Comparison of ENCODE assay signal across 7 mouse cellular contexts in genomic region chr10:76530922-76531321, GRCm38 (mm10). TPM values are rescaled to one million over a fixed set of nuclear protein-coding genes. Genes with fewer than 3 reads are reported as not detected.
DNase-seq lines count a peak whose midpoint lies in the region; ATAC-seq and TF ChIP-seq lines count a peak whose summit lies in the region.

No protein-coding gene starts in this region.

- 4% methylated on average over 11 of the region's 11 CpGs for WGBS in lung, postnatal 0 days
- WGBS in forebrain, embryonic 12.5 days = 4% methylated on average over 11 of the region's 11 CpGs
- under 1% methylated on average over 11 of the region's 11 CpGs for WGBS in liver, embryonic 12.5 days (ENCODE audit: insufficient replicate concordance)
- WGBS in stomach, embryonic 16.5 days = 0% methylated on average over 11 of the region's 11 CpGs

- no peaks in the 10 kb centered on the region for H3K27me3 ChIP-seq in lung, postnatal 0 days (replicated peaks; ENCODE audit: insufficient read depth, low read length)
- no peaks in the 10 kb centered on the region for H3K27me3 ChIP-seq in forebrain, embryonic 12.5 days
- H3K27me3 ChIP-seq in liver, embryonic 12.5 days (replicated peaks) = no peaks in the 10 kb centered on the region
- H3K27me3 ChIP-seq in stomach, embryonic 16.5 days (ENCODE audit: control insufficient read depth, insufficient read depth, low read length) = no peaks in the 10 kb centered on the region

- H3K9me3 ChIP-seq in lung, postnatal 0 days (ENCODE audit: low read length) = no peaks in the 10 kb centered on the region
- H3K9me3 ChIP-seq in forebrain, embryonic 12.5 days = no peaks in the 10 kb centered on the region
- H3K9me3 ChIP-seq in liver, embryonic 12.5 days (replicated peaks) = no peaks in the 10 kb centered on the region
- no peaks in the 10 kb centered on the region for H3K9me3 ChIP-seq in stomach, embryonic 16.5 days (replicated peaks; ENCODE audit: control insufficient read depth, low read length)

- ATAC-seq in lung, postnatal 0 days = no peak
- ATAC-seq in forebrain, embryonic 12.5 days (ENCODE audit: low FRiP score) = no peak
- ATAC-seq in liver, embryonic 12.5 days = no peak
- no peak for ATAC-seq in stomach, embryonic 16.5 days (ENCODE audit: insufficient read depth, low FRiP score)

- H3K4me2 ChIP-seq in lung, postnatal 0 days (replicated peaks; ENCODE audit: low read depth, low read length) = peak overlapping the region; percentile 76
- peak overlapping the region; percentile 76 for H3K4me2 ChIP-seq in forebrain, embryonic 12.5 days
- H3K4me2 ChIP-seq in liver, embryonic 12.5 days = peak overlapping the region; percentile 96
- peak overlapping the region; percentile 66 for H3K4me2 ChIP-seq in stomach, embryonic 16.5 days (ENCODE audit: low read depth, low read length)

- TF ChIP-seq EP300 in lung, postnatal 0 days (IDR thresholded peaks at IDR 0.05) = no peak

- no peaks in the 10 kb centered on the region for H3K36me3 ChIP-seq in lung, postnatal 0 days (ENCODE audit: insufficient read depth, low read length)
- peaks cover 28% of the 10 kb centered on the region for H3K36me3 ChIP-seq in forebrain, embryonic 12.5 days (replicated peaks)
- peaks cover 29% of the 10 kb centered on the region for H3K36me3 ChIP-seq in liver, embryonic 12.5 days
- H3K36me3 ChIP-seq in stomach, embryonic 16.5 days (ENCODE audit: control insufficient read depth, insufficient read depth, low read length) = no peaks in the 10 kb centered on the region

- peaks cover 4% of the 10 kb centered on the region; the same call in 1 of the 2 replicates for H3K4me1 ChIP-seq in lung, postnatal 0 days (ENCODE audit: insufficient read depth, low read depth, low read length)
- H3K4me1 ChIP-seq in forebrain, embryonic 12.5 days = peaks cover 27% of the 10 kb centered on the region
- H3K4me1 ChIP-seq in liver, embryonic 12.5 days = peaks cover 26% of the 10 kb centered on the region
- H3K4me1 ChIP-seq in stomach, embryonic 16.5 days (ENCODE audit: control insufficient read depth, insufficient read depth, low read length) = peaks cover 10% of the 10 kb centered on the region; the same call in 1 of the 2 replicates

- no peak overlapping the region; the same call in 1 of the 2 replicates for H3K9ac ChIP-seq in lung, postnatal 0 days (replicated peaks; ENCODE audit: low read depth)
- peak overlapping the region; percentile 79 for H3K9ac ChIP-seq in forebrain, embryonic 12.5 days
- H3K9ac ChIP-seq in liver, embryonic 12.5 days = peak overlapping the region; percentile 49
- H3K9ac ChIP-seq in stomach, embryonic 16.5 days (ENCODE audit: low read length) = peak overlapping the region; percentile 81

- no peak overlapping the region for H3K27ac ChIP-seq in lung, postnatal 0 days (ENCODE audit: low read length)
- H3K27ac ChIP-seq in forebrain, embryonic 12.5 days = no peak overlapping the region
- 0 out of 2 replicates have a peak overlapping the region, but pooled peaks have one; percentile 39 for H3K27ac ChIP-seq in liver, embryonic 12.5 days
- H3K27ac ChIP-seq in stomach, embryonic 16.5 days (ENCODE audit: low read length) = no peak overlapping the region

- DNase-seq in lung, postnatal 0 days (ENCODE audit: low spot score) = no peak
- no peak for DNase-seq in lung, postnatal 36 days
- no peak for DNase-seq in layer of hippocampus, adult 9-11 months
- DNase-seq in urinary bladder, postnatal 25 days (ENCODE audit: low spot score) = no peak

- peak overlapping the region; percentile 47 for H3K4me3 ChIP-seq in lung, postnatal 0 days (ENCODE audit: low read depth, low read length)
- H3K4me3 ChIP-seq in forebrain, embryonic 12.5 days (replicated peaks) = peak overlapping the region; percentile 74
- H3K4me3 ChIP-seq in liver, embryonic 12.5 days = peak overlapping the region; percentile 72
- H3K4me3 ChIP-seq in stomach, embryonic 16.5 days (replicated peaks; ENCODE audit: low read length) = peak overlapping the region; percentile 61

- TF ChIP-seq CTCF in lung, postnatal 0 days (IDR thresholded peaks at IDR 0.05) = no peak

RNA-seq across cellular contexts. Expression of gene Lss, which starts 0.5 kb away (rescaled TPM):
- 19.4 and 22.3 TPM in 2 replicates for polyA plus RNA-seq in lung, postnatal 0 days (2015; fragmentation: Nextera tagmentation; extraction: Ambion mirVana)
- polyA plus RNA-seq in forebrain, embryonic 12.5 days (2016; fragmentation: Nextera tagmentation; extraction: Ambion mirVana) = 51.8 and 58.6 TPM in 2 replicates
- polyA plus RNA-seq in liver, embryonic 12.5 days (2016; fragmentation: Nextera tagmentation; extraction: Ambion mirVana) = 51.9 and 53.5 TPM in 2 replicates
- polyA plus RNA-seq in stomach, embryonic 16.5 days (2015; fragmentation: Nextera tagmentation; extraction: Ambion mirVana) = 48.6 and 49.1 TPM in 2 replicates

RNA-seq across cellular contexts. Expression of gene Spatc1l, which starts 31.1 kb away (rescaled TPM):
- not detected in 2 replicates for polyA plus RNA-seq in lung, postnatal 0 days (2015; fragmentation: Nextera tagmentation; extraction: Ambion mirVana)
- not detected in 2 replicates for polyA plus RNA-seq in forebrain, embryonic 12.5 days (2016; fragmentation: Nextera tagmentation; extraction: Ambion mirVana)
- polyA plus RNA-seq in liver, embryonic 12.5 days (2016; fragmentation: Nextera tagmentation; extraction: Ambion mirVana) = not detected in 2 replicates
- 0.21 TPM in 1 of 2 replicates, not detected in the other for polyA plus RNA-seq in stomach, embryonic 16.5 days (2015; fragmentation: Nextera tagmentation; extraction: Ambion mirVana)

RNA-seq across cellular contexts. Expression of gene Ftcd, which starts 44.5 kb away (rescaled TPM):
- polyA plus RNA-seq in lung, postnatal 0 days (2015; fragmentation: Nextera tagmentation; extraction: Ambion mirVana) = 0.07 and 0.14 TPM in 2 replicates
- polyA plus RNA-seq in forebrain, embryonic 12.5 days (2016; fragmentation: Nextera tagmentation; extraction: Ambion mirVana) = not detected in 2 replicates
- 18.3 and 18.6 TPM in 2 replicates for polyA plus RNA-seq in liver, embryonic 12.5 days (2016; fragmentation: Nextera tagmentation; extraction: Ambion mirVana)
- polyA plus RNA-seq in stomach, embryonic 16.5 days (2015; fragmentation: Nextera tagmentation; extraction: Ambion mirVana) = 1.8 and 2.4 TPM in 2 replicates
